In genomic region chr3:138488584-138489326, GRCm38 (mm10) we compare ENCODE assay signal across 8 mouse cellular contexts. TPM values are rescaled to one million over a fixed set of nuclear protein-coding genes. Genes with fewer than 3 reads are reported as not detected.
A peak's percentile ranks its signal among the peaks of the same experiment; 100 is the strongest.
DNase-seq lines count a peak whose midpoint lies in the region; ATAC-seq and TF ChIP-seq lines count a peak whose summit lies in the region.

No protein-coding gene starts in this region.

- no peak for TF ChIP-seq CTCF in kidney, adult 2 months (conservative IDR thresholded peaks at IDR 0.05; ENCODE audit: insufficient read depth, insufficient read length, low read depth, low read length)

- no peak overlapping the region for H3K27ac ChIP-seq in kidney, adult 2 months (ENCODE audit: insufficient read depth, low read depth, low read length)
- peak overlapping the region; percentile 66 for H3K27ac ChIP-seq in forebrain, embryonic 14.5 days (ENCODE audit: low read depth, low read length)
- H3K27ac ChIP-seq in neural tube, embryonic 15.5 days (replicated peaks) = peak overlapping the region; percentile 84

- peaks cover 9% of the 10 kb centered on the region for H3K4me1 ChIP-seq in kidney, adult 2 months (ENCODE audit: control insufficient read depth, insufficient read depth, low read length)
- peaks cover 7% of the 10 kb centered on the region; the same call in 1 of the 2 replicates for H3K4me1 ChIP-seq in forebrain, embryonic 14.5 days (ENCODE audit: control insufficient read depth, insufficient read depth, low read length)
- H3K4me1 ChIP-seq in neural tube, embryonic 15.5 days = peaks cover 15% of the 10 kb centered on the region

- TF ChIP-seq POLR2A in kidney, adult 2 months (IDR thresholded peaks at IDR 0.05; ENCODE audit: low read depth, low read length) = no peak

- peak overlapping the region; percentile 61 for H3K4me3 ChIP-seq in kidney, adult 2 months (ENCODE audit: insufficient read depth, low read depth, low read length)
- H3K4me3 ChIP-seq in forebrain, embryonic 14.5 days (ENCODE audit: low read depth, low read length) = peak overlapping the region; percentile 88
- H3K4me3 ChIP-seq in neural tube, embryonic 15.5 days (replicated peaks) = peak overlapping the region; percentile 85

- H3K36me3 ChIP-seq in kidney, adult 2 months (ENCODE audit: control insufficient read depth, insufficient read depth, low read length) = no peaks in the 10 kb centered on the region
- 0 out of 2 replicates have a peak, but pooled peaks cover 2% of the 10 kb centered on the region for H3K36me3 ChIP-seq in forebrain, embryonic 14.5 days (ENCODE audit: control insufficient read depth, insufficient read depth, low read length)
- peaks cover 9% of the 10 kb centered on the region for H3K36me3 ChIP-seq in neural tube, embryonic 15.5 days

- no peaks in the 10 kb centered on the region for H3K27me3 ChIP-seq in kidney, adult 2 months (replicated peaks; ENCODE audit: control insufficient read depth, insufficient read depth, low read length)
- no peaks in the 10 kb centered on the region for H3K27me3 ChIP-seq in forebrain, embryonic 14.5 days (replicated peaks; ENCODE audit: control insufficient read depth, insufficient read depth, low read length)
- no peaks in the 10 kb centered on the region for H3K27me3 ChIP-seq in neural tube, embryonic 15.5 days (replicated peaks)

- no peaks in the 10 kb centered on the region for H3K9me3 ChIP-seq in forebrain, embryonic 14.5 days (replicated peaks; ENCODE audit: control insufficient read depth, low read length)
- H3K9me3 ChIP-seq in neural tube, embryonic 15.5 days (replicated peaks) = no peaks in the 10 kb centered on the region

- peak overlapping the region; percentile 75 for H3K4me2 ChIP-seq in forebrain, embryonic 14.5 days (ENCODE audit: low read length)
- peak overlapping the region; percentile 67 for H3K4me2 ChIP-seq in neural tube, embryonic 15.5 days

- WGBS in kidney, adult 2 months = under 1% methylated on average over 61 of the region's 61 CpGs
- WGBS in forebrain, embryonic 14.5 days = under 1% methylated on average over 54 of the region's 61 CpGs
- under 1% methylated on average over 57 of the region's 61 CpGs for whole genome bisulfite sequencing in neural tube, embryonic 15.5 days

- no peak for DNase-seq in kidney, adult 2 months
- DNase-seq in kidney, adult 18-20 months = no peak
- DNase-seq in CD4-positive, CD25-positive, alpha-beta regulatory T cell, adult 2 months (ENCODE audit: low read depth, low spot score) = peak; percentile 64
- DNase-seq in ZHBTc4 (ENCODE audit: low read depth, low spot score) = peak; percentile 51
- peak; percentile 14 for DNase-seq in forebrain, embryonic 14.5 days (ENCODE audit: low spot score)
- peak; percentile 49 for DNase-seq in liver

- H3K9ac ChIP-seq in forebrain, embryonic 14.5 days (ENCODE audit: low read length) = peak overlapping the region; percentile 87
- peak overlapping the region; percentile 78 for H3K9ac ChIP-seq in neural tube, embryonic 15.5 days (replicated peaks)

- ATAC-seq in forebrain, embryonic 14.5 days = no peak; the same call in 1 of the 2 replicates
- peak; percentile 58 for ATAC-seq in neural tube, embryonic 15.5 days (ENCODE audit: low FRiP score)
- ATAC-seq in granulocyte monocyte progenitor cell, adult 5-6 weeks (replicated peaks; ENCODE audit: poor library complexity, severe bottlenecking) = no peak

RNA-seq across cellular contexts. Expression of gene Metap1, which starts 0.6 kb away (rescaled TPM):
- 19.9 and 22.6 TPM in 2 replicates for polyA plus RNA-seq in kidney, adult 2 months (2012; rRNA removed)
- 48.9 and 51.8 TPM in 2 replicates for polyA plus RNA-seq in forebrain, embryonic 14.5 days (2014; fragmentation: Nextera tagmentation; extraction: Ambion mirVana)
- 47.0 and 47.5 TPM in 2 replicates for polyA plus RNA-seq in neural tube, embryonic 15.5 days (2015; fragmentation: Nextera tagmentation; extraction: Ambion mirVana)
- 38.7 and 45.3 TPM in 2 replicates for total RNA-seq in granulocyte monocyte progenitor cell, adult 5-6 weeks (2014; fragmentation: Nextera tagmentation)
- 45.5 and 54.0 TPM in 2 replicates for total RNA-seq in granulocyte monocyte progenitor cell, adult 5-6 weeks (2017)

RNA-seq across cellular contexts. Expression of gene Eif4e, which starts 37.2 kb away (rescaled TPM):
- polyA plus RNA-seq in kidney, adult 2 months (2012; rRNA removed) = 17.5 and 33.6 TPM in 2 replicates
- 448 and 459 TPM in 2 replicates for polyA plus RNA-seq in forebrain, embryonic 14.5 days (2014; fragmentation: Nextera tagmentation; extraction: Ambion mirVana)
- 320 and 328 TPM in 2 replicates for polyA plus RNA-seq in neural tube, embryonic 15.5 days (2015; fragmentation: Nextera tagmentation; extraction: Ambion mirVana)
- total RNA-seq in granulocyte monocyte progenitor cell, adult 5-6 weeks (2014; fragmentation: Nextera tagmentation) = 179 and 203 TPM in 2 replicates
- 188 and 220 TPM in 2 replicates for total RNA-seq in granulocyte monocyte progenitor cell, adult 5-6 weeks (2017)

RNA-seq across cellular contexts. Expression of gene Adh5, which starts 45.9 kb away (rescaled TPM):
- polyA plus RNA-seq in kidney, adult 2 months (2012; rRNA removed) = 82.6 and 107 TPM in 2 replicates
- polyA plus RNA-seq in forebrain, embryonic 14.5 days (2014; fragmentation: Nextera tagmentation; extraction: Ambion mirVana) = 295 and 320 TPM in 2 replicates
- 179 and 188 TPM in 2 replicates for polyA plus RNA-seq in neural tube, embryonic 15.5 days (2015; fragmentation: Nextera tagmentation; extraction: Ambion mirVana)
- 108 and 128 TPM in 2 replicates for total RNA-seq in granulocyte monocyte progenitor cell, adult 5-6 weeks (2014; fragmentation: Nextera tagmentation)
- 131 and 164 TPM in 2 replicates for total RNA-seq in granulocyte monocyte progenitor cell, adult 5-6 weeks (2017)

Comparison
In these comparisons a context has a peak if more than half of its experiments do, and no peak if none do; other contexts are left out.
1. DNase-seq: peak in CD4-positive, CD25-positive, alpha-beta regulatory T cell, adult 2 months (single experiment), ZHBTc4 (single experiment), forebrain, embryonic 14.5 days (single experiment) and liver (single experiment); none in kidney, adult 2 months (single experiment) and kidney, adult 18-20 months (single experiment).
2. Peak in every context shown above with its lines, with median percentiles within 50 percentile points of each other: H3K4me3 ChIP-seq.